Mouse (Mus musculus) olfactory bulb, adult 2 months (tissue): Measurements from ENCODE around the gene Olfr605.
"Not testable (repeated sequence)": the region's sequence is repeated elsewhere in the genome, so short reads cannot be mapped to it uniquely, and the experiment has no call there.

Experiments
- CTCF ChIP-seq: fragments of 200-500 bp; IDR thresholded peaks from 2 replicates; pipeline ENCODE4 v1.5.1; 2012; ENCODE audit warnings: low read depth, mild to moderate bottlenecking, low read length, moderate library complexity; ENCODE audit not compliant: insufficient read depth
- POLR2A ChIP-seq: fragments of 200-500 bp; IDR thresholded peaks from 2 replicates; pipeline ENCODE4 v1.6.1; 2012; ENCODE audit warnings: mild to moderate bottlenecking, low read depth, low read length, moderate library complexity; ENCODE audit not compliant: insufficient read depth

DNA sequence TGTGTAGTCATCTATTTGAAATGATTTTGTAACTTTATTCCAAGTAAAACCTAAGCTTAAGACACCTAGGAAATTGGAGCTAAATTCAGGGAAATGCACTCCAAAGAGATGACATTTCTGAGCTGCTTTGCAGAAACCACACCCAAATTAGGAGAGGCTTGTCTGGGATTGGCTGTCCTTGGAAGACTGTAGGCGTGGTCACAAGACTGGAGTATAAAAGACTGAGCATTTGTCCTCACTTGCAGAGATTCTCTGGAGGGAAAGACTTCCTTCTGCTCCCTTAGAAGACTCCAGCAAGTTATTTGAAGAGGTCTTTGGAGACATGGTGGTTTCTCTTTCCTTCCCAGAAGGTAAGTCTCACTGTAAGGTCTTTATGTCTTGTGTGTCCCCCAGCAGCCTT lies 30.5 kb downstream of the Olfr605 start, which contains the start of gene Usp17lc:
- TF ChIP-seq CTCF, POLR2A: not testable (repeated sequence)
